Mouse (Mus musculus): Measurements from ENCODE around the gene Cplx3. TPM values are rescaled to one million over a fixed set of nuclear protein-coding genes. Genes with fewer than 3 reads are reported as not detected.
A peak's percentile ranks its signal among the peaks of the same experiment; 100 is the strongest.

The Cplx3 gene
- polyA plus RNA-seq, 1 experiment from 2014 or later, result not detected

- Histone ChIP-seq H3K4me1 (replicated peaks; ENCODE audit: control insufficient read depth, insufficient read depth, low read length) (no peaks in the 10 kb centered on the region), H3K36me3 (ENCODE audit: control insufficient read depth, insufficient read depth, low read length) (no peaks in the 10 kb centered on the region), H3K4me2 (ENCODE audit: low read depth, low read length) (no peak overlapping the region), H3K27ac (ENCODE audit: low read length) (no peak overlapping the region), H3K27me3 (ENCODE audit: control insufficient read depth, insufficient read depth, low read depth, low read length) (no peaks in the 10 kb centered on the region), H3K9ac (ENCODE audit: low read length) (no peak overlapping the region), H3K4me3 (ENCODE audit: low read length) (no peak overlapping the region), H3K9me3 (ENCODE audit: control insufficient read depth, low read length) (no peaks in the 10 kb centered on the region)
- ATAC-seq (ENCODE audit: low read depth), result no peak
- WGBS, result 63% methylated on average over 7 of the region's 7 CpGs
Observed at GRCm38 (mm10) chr9:57612587-57612986, 6.5 kb upstream of the Cplx3 start.

- Histone ChIP-seq H3K27me3 (ENCODE audit: control insufficient read depth, insufficient read depth, low read depth, low read length) (peaks cover 9% of the 10 kb centered on the region), H3K36me3 (ENCODE audit: control insufficient read depth, insufficient read depth, low read length) (no peaks in the 10 kb centered on the region), H3K9ac (ENCODE audit: low read length) (no peak overlapping the region), H3K9me3 (ENCODE audit: control insufficient read depth, low read length) (no peaks in the 10 kb centered on the region), H3K4me1 (replicated peaks; ENCODE audit: control insufficient read depth, insufficient read depth, low read length) (no peaks in the 10 kb centered on the region), H3K4me3 (ENCODE audit: low read length) (no peak overlapping the region), H3K27ac (ENCODE audit: low read length) (no peak overlapping the region), H3K4me2 (ENCODE audit: low read depth, low read length) (no peak overlapping the region)
- no peak for ATAC-seq (ENCODE audit: low read depth)
- WGBS, result 53% methylated on average over 3 of the region's 3 CpGs
Observed at GRCm38 (mm10) chr9:57610359-57610826, 4.3 kb upstream of the Cplx3 start.

GRCm38 (mm10) chr9:57609803-57610202 lies 3.7 kb upstream of the Cplx3 start:
- no peak overlapping the region for H3K27ac ChIP-seq (ENCODE audit: low read length)
- no peak for ATAC-seq (ENCODE audit: low read depth)
- WGBS, result 38% methylated on average over 3 of the region's 3 CpGs
- no peak overlapping the region for H3K4me2 ChIP-seq (ENCODE audit: low read depth, low read length)
- no peaks in the 10 kb centered on the region for H3K36me3 ChIP-seq (ENCODE audit: control insufficient read depth, insufficient read depth, low read length)
- H3K27me3 ChIP-seq (ENCODE audit: control insufficient read depth, insufficient read depth, low read depth, low read length), result peaks cover 10% of the 10 kb centered on the region
- no peak overlapping the region for H3K4me3 ChIP-seq (ENCODE audit: low read length)
- no peaks in the 10 kb centered on the region for H3K4me1 ChIP-seq (replicated peaks; ENCODE audit: control insufficient read depth, insufficient read depth, low read length)
- H3K9me3 ChIP-seq (ENCODE audit: control insufficient read depth, low read length), result no peaks in the 10 kb centered on the region
- no peak overlapping the region for H3K9ac ChIP-seq (ENCODE audit: low read length)

- peaks cover 9% of the 10 kb centered on the region for H3K4me1 ChIP-seq (replicated peaks; ENCODE audit: control insufficient read depth, insufficient read depth, low read length)
- H3K27ac ChIP-seq (ENCODE audit: low read length), result no peak overlapping the region
- H3K27me3 ChIP-seq (ENCODE audit: control insufficient read depth, insufficient read depth, low read depth, low read length), result peaks cover 10% of the 10 kb centered on the region
- H3K9me3 ChIP-seq (ENCODE audit: control insufficient read depth, low read length), result no peaks in the 10 kb centered on the region
- 22% methylated on average over 9 of the region's 9 CpGs for WGBS
- no peak overlapping the region for H3K9ac ChIP-seq (ENCODE audit: low read length)
- no peak overlapping the region for H3K4me3 ChIP-seq (ENCODE audit: low read length)
- H3K4me2 ChIP-seq (ENCODE audit: low read depth, low read length), result no peak overlapping the region
- no peaks in the 10 kb centered on the region for H3K36me3 ChIP-seq (ENCODE audit: control insufficient read depth, insufficient read depth, low read length)
- ATAC-seq (ENCODE audit: low read depth), result no peak
Observed at GRCm38 (mm10) chr9:57605503-57605902, 578 bp downstream of the Cplx3 start.

- H3K27ac ChIP-seq (ENCODE audit: low read length), result no peak overlapping the region
- H3K9me3 ChIP-seq (ENCODE audit: control insufficient read depth, low read length), result no peaks in the 10 kb centered on the region
- H3K4me1 ChIP-seq (replicated peaks; ENCODE audit: control insufficient read depth, insufficient read depth, low read length), result peaks cover 10% of the 10 kb centered on the region
- 67% methylated on average over 4 of the region's 4 CpGs for WGBS
- no peak overlapping the region for H3K4me3 ChIP-seq (ENCODE audit: low read length)
- no peaks in the 10 kb centered on the region for H3K36me3 ChIP-seq (ENCODE audit: control insufficient read depth, insufficient read depth, low read length)
- H3K4me2 ChIP-seq (ENCODE audit: low read depth, low read length), result no peak overlapping the region
- H3K9ac ChIP-seq (ENCODE audit: low read length), result no peak overlapping the region
- H3K27me3 ChIP-seq (ENCODE audit: control insufficient read depth, insufficient read depth, low read depth, low read length), result peaks cover 10% of the 10 kb centered on the region
- ATAC-seq (ENCODE audit: low read depth), result no peak
Observed at GRCm38 (mm10) chr9:57604875-57605274, 1.2 kb downstream of the Cplx3 start.

- Histone ChIP-seq H3K9me3 (ENCODE audit: control insufficient read depth, low read length) (no peaks in the 10 kb centered on the region), H3K9ac (ENCODE audit: low read length) (no peak overlapping the region), H3K4me3 (ENCODE audit: low read length) (no peak overlapping the region), H3K4me1 (replicated peaks; ENCODE audit: control insufficient read depth, insufficient read depth, low read length) (peaks cover 14% of the 10 kb centered on the region), H3K27ac (ENCODE audit: low read length) (no peak overlapping the region), H3K27me3 (ENCODE audit: control insufficient read depth, insufficient read depth, low read depth, low read length) (peaks cover 10% of the 10 kb centered on the region), H3K36me3 (ENCODE audit: control insufficient read depth, insufficient read depth, low read length) (no peaks in the 10 kb centered on the region), H3K4me2 (ENCODE audit: low read depth, low read length) (no peak overlapping the region)
- no peak for ATAC-seq (ENCODE audit: low read depth)
- WGBS, result 51% methylated on average over 8 of the region's 8 CpGs
Observed at GRCm38 (mm10) chr9:57602098-57602497, 4.0 kb downstream of the Cplx3 start.

GRCm38 (mm10) chr9:57601353-57601706 lies 4.8 kb downstream of the Cplx3 start:
- no peak overlapping the region for H3K27ac ChIP-seq (ENCODE audit: low read length)
- peaks cover 14% of the 10 kb centered on the region for H3K4me1 ChIP-seq (replicated peaks; ENCODE audit: control insufficient read depth, insufficient read depth, low read length)
- no peak for ATAC-seq (ENCODE audit: low read depth)
- WGBS, result 15% methylated on average over 2 of the region's 2 CpGs
- no peak overlapping the region for H3K9ac ChIP-seq (ENCODE audit: low read length)
- H3K36me3 ChIP-seq (ENCODE audit: control insufficient read depth, insufficient read depth, low read length), result no peaks in the 10 kb centered on the region
- H3K4me3 ChIP-seq (ENCODE audit: low read length), result no peak overlapping the region
- no peak overlapping the region for H3K4me2 ChIP-seq (ENCODE audit: low read depth, low read length)
- H3K9me3 ChIP-seq (ENCODE audit: control insufficient read depth, low read length), result no peaks in the 10 kb centered on the region
- H3K27me3 ChIP-seq (ENCODE audit: control insufficient read depth, insufficient read depth, low read depth, low read length), result peaks cover 8% of the 10 kb centered on the region

- Histone ChIP-seq H3K36me3 (ENCODE audit: control insufficient read depth, insufficient read depth, low read length) (no peaks in the 10 kb centered on the region), H3K4me1 (replicated peaks; ENCODE audit: control insufficient read depth, insufficient read depth, low read length) (peaks cover 14% of the 10 kb centered on the region), H3K27ac (ENCODE audit: low read length) (no peak overlapping the region), H3K4me3 (ENCODE audit: low read length) (no peak overlapping the region), H3K9me3 (ENCODE audit: control insufficient read depth, low read length) (no peaks in the 10 kb centered on the region), H3K9ac (ENCODE audit: low read length) (no peak overlapping the region), H3K27me3 (ENCODE audit: control insufficient read depth, insufficient read depth, low read depth, low read length) (peaks cover 4% of the 10 kb centered on the region), H3K4me2 (ENCODE audit: low read depth, low read length) (no peak overlapping the region)
- 3% methylated on average over 3 of the region's 3 CpGs for WGBS
- ATAC-seq (ENCODE audit: low read depth), result 0 out of 2 replicates have a peak, but pooled peaks have one; percentile 20
Observed at GRCm38 (mm10) chr9:57600620-57601352, 5.3 kb downstream of the Cplx3 start.

- H3K36me3 ChIP-seq (ENCODE audit: control insufficient read depth, insufficient read depth, low read length), result 0 out of 2 replicates have a peak, but pooled peaks cover 2% of the 10 kb centered on the region
- H3K9ac ChIP-seq (ENCODE audit: low read length), result no peak overlapping the region
- H3K27me3 ChIP-seq (ENCODE audit: control insufficient read depth, insufficient read depth, low read depth, low read length), result no peaks in the 10 kb centered on the region
- H3K4me2 ChIP-seq (ENCODE audit: low read depth, low read length), result no peak overlapping the region
- H3K4me1 ChIP-seq (replicated peaks; ENCODE audit: control insufficient read depth, insufficient read depth, low read length), result peaks cover 14% of the 10 kb centered on the region
- no peaks in the 10 kb centered on the region for H3K9me3 ChIP-seq (ENCODE audit: control insufficient read depth, low read length)
- WGBS, result 51% methylated on average over 8 of the region's 8 CpGs
- ATAC-seq (ENCODE audit: low read depth), result no peak
- no peak overlapping the region for H3K4me3 ChIP-seq (ENCODE audit: low read length)
- H3K27ac ChIP-seq (ENCODE audit: low read length), result no peak overlapping the region
Observed at GRCm38 (mm10) chr9:57598851-57599563, 7.1 kb downstream of the Cplx3 start.
